Mouse (Mus musculus) stomach, embryonic 16.5 days (tissue): Measurements from ENCODE around the gene Ing1. TPM values are rescaled to one million over a fixed set of nuclear protein-coding genes. Genes with fewer than 3 reads are reported as not detected.
A peak's percentile ranks its signal among the peaks of the same experiment; 100 is the strongest.
"Not testable (repeated sequence)": the region's sequence is repeated elsewhere in the genome, so short reads cannot be mapped to it uniquely, and the experiment has no call there.

Experiments used
- ATAC-seq: fragments of 200-750 bp; cut with Nextera tagmentation; 2 replicates; pipeline ENCODE4 v1.8.0; 2017; ENCODE audit warnings: moderate number of reproducible peaks, moderate TSS enrichment; ENCODE audit not compliant: insufficient read depth, low FRiP score
- H3K27ac ChIP-seq: fragments of 300-500 bp; sonication (generic); 2 replicates; pipeline ENCODE4 v1.5.1; 2014; ENCODE audit warnings: low read length
- H3K27me3 ChIP-seq: fragments of 300-500 bp; sonication (generic); 2 replicates; pipeline ENCODE4 v1.6.1; 2014; ENCODE audit warnings: low read length, control low read depth, mixed read lengths; ENCODE audit not compliant: control insufficient read depth, insufficient read depth
- H3K36me3 ChIP-seq: fragments of 300-500 bp; sonication (generic); 2 replicates; pipeline ENCODE4 v1.6.1; 2014; ENCODE audit warnings: low read length; ENCODE audit not compliant: control insufficient read depth, insufficient read depth
- H3K4me1 ChIP-seq: fragments of 300-500 bp; sonication (generic); 2 replicates; pipeline ENCODE4 v1.6.1; 2014; ENCODE audit warnings: low read length, control low read depth, mixed read lengths; ENCODE audit not compliant: control insufficient read depth, insufficient read depth
- H3K4me2 ChIP-seq: fragments of 300-500 bp; sonication (generic); 2 replicates; pipeline ENCODE4 v1.6.1; 2014; ENCODE audit warnings: low read depth, low read length, mixed read lengths
- H3K4me3 ChIP-seq: fragments of 300-500 bp; sonication (generic); replicated peaks from 2 replicates; pipeline ENCODE4 v1.5.1; 2014; ENCODE audit warnings: mild to moderate bottlenecking, low read length
- H3K9ac ChIP-seq: fragments of 300-500 bp; sonication (generic); 2 replicates; pipeline ENCODE4 v1.6.1; 2014; ENCODE audit warnings: low read length
- H3K9me3 ChIP-seq: fragments of 300-500 bp; sonication (generic); replicated peaks from 2 replicates; pipeline ENCODE4 v1.6.1; 2016; ENCODE audit warnings: low read length, control low read depth; ENCODE audit not compliant: control insufficient read depth
- WGBS: fragments of 180-500 bp; shearing (Covaris S2); extraction: QIAGEN DNeasy Blood & Tissue Kit; methylation state at CpG from one replicate; pipeline ENCODE4 v1.1.7; 2014; 5-methylcytosine and 5-hydroxymethylcytosine counted together
- polyA plus RNA-seq: library from polyadenylated mRNA; unstranded; fragments of >200 nt; fragmentation: Nextera tagmentation; extraction: Ambion mirVana; gene quantifications from 2 replicates; pipeline ENCODE4 v1.2.1, GENCODE M21; 2015

The Ing1 gene
- polyA plus RNA-seq, 1 experiment from 2014 or later = 24.9 TPM

- no peaks in the 10 kb centered on the region for H3K4me1 ChIP-seq
- no peak overlapping the region for H3K4me2 ChIP-seq
- no peak overlapping the region for H3K9ac ChIP-seq
- 82% methylated on average over 4 of the region's 4 CpGs for WGBS
- no peak for ATAC-seq
- no peak overlapping the region for H3K4me3 ChIP-seq
- H3K9me3 ChIP-seq = no peaks in the 10 kb centered on the region
- H3K27me3 ChIP-seq = no peaks in the 10 kb centered on the region
- H3K36me3 ChIP-seq = peaks cover 23% of the 10 kb centered on the region
- H3K27ac ChIP-seq = no peak overlapping the region
Observed at GRCm38 (mm10) chr8:11542866-11543265, 12.5 kb upstream of the Ing1 start.

- H3K9ac ChIP-seq = no peak overlapping the region
- no peak overlapping the region for H3K4me3 ChIP-seq
- H3K4me2 ChIP-seq = no peak overlapping the region
- no peaks in the 10 kb centered on the region for H3K9me3 ChIP-seq
- H3K36me3 ChIP-seq = peaks cover 21% of the 10 kb centered on the region
- 46% methylated on average over 3 of the region's 3 CpGs for WGBS
- ATAC-seq = 0 out of 2 replicates have a peak, but pooled peaks have one; percentile 34
- no peaks in the 10 kb centered on the region for H3K4me1 ChIP-seq
- H3K27me3 ChIP-seq = no peaks in the 10 kb centered on the region
- H3K27ac ChIP-seq = no peak overlapping the region
Observed at GRCm38 (mm10) chr8:11544386-11544785, 11.0 kb upstream of the Ing1 start.

GRCm38 (mm10) chr8:11547063-11547462 lies 8.3 kb upstream of the Ing1 start:
- Histone ChIP-seq H3K4me2 (no peak overlapping the region), H3K36me3 (0 out of 2 replicates have a peak, but pooled peaks cover 8% of the 10 kb centered on the region), H3K4me3 (no peak overlapping the region), H3K27ac (no peak overlapping the region), H3K27me3 (no peaks in the 10 kb centered on the region), H3K9me3 (no peaks in the 10 kb centered on the region), H3K4me1 (peaks cover 5% of the 10 kb centered on the region), H3K9ac (no peak overlapping the region)
- ATAC-seq = no peak
- 71% methylated on average over 6 of the region's 6 CpGs for WGBS

- Histone ChIP-seq H3K27ac (peak overlapping the region; percentile 92; the same call in 1 of the 2 replicates), H3K27me3 (no peaks in the 10 kb centered on the region), H3K9me3 (no peaks in the 10 kb centered on the region), H3K4me3 (peak overlapping the region; percentile 66), H3K36me3 (0 out of 2 replicates have a peak, but pooled peaks cover 5% of the 10 kb centered on the region), H3K9ac (no peak overlapping the region), H3K4me2 (peak overlapping the region; percentile 64), H3K4me1 (peaks cover 15% of the 10 kb centered on the region)
- ATAC-seq = no peak
- WGBS = 18% methylated on average over 7 of the region's 7 CpGs
Observed at GRCm38 (mm10) chr8:11549706-11550105, 5.7 kb upstream of the Ing1 start.

GRCm38 (mm10) chr8:11550281-11550948 lies 5.0 kb upstream of the Ing1 start, which contains the start of gene Cars2:
Gene Cars2 (minus strand): TSS chr8:11550783.
- Histone ChIP-seq H3K4me2 (peak within 1 kb of the TSS; percentile 64), H3K9ac (peak within 1 kb of the TSS; percentile 91), H3K27ac (peak within 1 kb of the TSS; percentile 92), H3K4me3 (peak within 1 kb of the TSS; percentile 66), H3K4me1 (peaks cover 15% of the 10 kb centered on the region), H3K36me3 (0 out of 2 replicates have a peak, but pooled peaks cover 3% of the 10 kb centered on the region), H3K27me3 (no peaks in the 10 kb centered on the region), H3K9me3 (no peaks in the 10 kb centered on the region)
- WGBS = under 1% methylated on average over 53 of the region's 53 CpGs
- peak; percentile 81 for ATAC-seq

GRCm38 (mm10) chr8:11551497-11551896 lies 3.9 kb upstream of the Ing1 start:
- ATAC-seq, H3K27me3 ChIP-seq, H3K9me3 ChIP-seq, H3K27ac ChIP-seq, H3K9ac ChIP-seq, H3K4me3 ChIP-seq, H3K36me3 ChIP-seq, H3K4me2 ChIP-seq: not testable (repeated sequence)
- H3K4me1 ChIP-seq = peaks cover 15% of the 10 kb centered on the region
- WGBS = 80% methylated on average over 3 of the region's 4 CpGs

GRCm38 (mm10) chr8:11552390-11552789 lies 3.0 kb upstream of the Ing1 start:
- Histone ChIP-seq H3K9ac (no peak overlapping the region), H3K9me3 (no peaks in the 10 kb centered on the region), H3K4me1 (peaks cover 15% of the 10 kb centered on the region), H3K27me3 (no peaks in the 10 kb centered on the region), H3K36me3 (no peaks in the 10 kb centered on the region), H3K4me2 (no peak overlapping the region), H3K27ac (no peak overlapping the region), H3K4me3 (no peak overlapping the region)
- ATAC-seq = no peak
- WGBS = 80% methylated on average over 10 of the region's 10 CpGs

- peak overlapping the region; percentile 67 for H3K4me3 ChIP-seq
- peak overlapping the region; percentile 98 for H3K9ac ChIP-seq
- peak overlapping the region; percentile 70 for H3K4me2 ChIP-seq
- peak; percentile 87 for ATAC-seq
- H3K36me3 ChIP-seq = 0 out of 2 replicates have a peak, but pooled peaks cover under 1% of the 10 kb centered on the region
- H3K9me3 ChIP-seq = no peaks in the 10 kb centered on the region
- under 1% methylated on average over 93 of the region's 103 CpGs for WGBS
- H3K27ac ChIP-seq = peak overlapping the region; percentile 97
- H3K27me3 ChIP-seq = no peaks in the 10 kb centered on the region
- peaks cover 27% of the 10 kb centered on the region for H3K4me1 ChIP-seq
Observed at GRCm38 (mm10) chr8:11555720-11556591, 585 bp downstream of the Ing1 start.
